Mouse (Mus musculus): Measurements from ENCODE around the gene Klf13.

Klf13 gene

GRCm38 (mm10) chr7:63938914-63939396 lies at the start of gene Klf13:
Gene Klf13, minus strand, starts transcription at chr7:63938915.
- peak; percentile 99 for DNase-seq (ENCODE audit: low read depth, low spot score)

GRCm38 (mm10) chr7:63988391-63988790 lies 49.7 kb upstream of the Klf13 start:
- no peak for DNase-seq (ENCODE audit: low read depth, low spot score)

GRCm38 (mm10) chr7:63986407-63987182 lies 47.9 kb upstream of the Klf13 start:
- DNase-seq (ENCODE audit: low read depth, low spot score): no peak

GRCm38 (mm10) chr7:63985696-63986406 lies 47.1 kb upstream of the Klf13 start:
- DNase-seq (ENCODE audit: low read depth, low spot score): no peak

GRCm38 (mm10) chr7:63985266-63985665 lies 46.6 kb upstream of the Klf13 start:
- no peak for DNase-seq (ENCODE audit: low read depth, low spot score)

GRCm38 (mm10) chr7:63984329-63984728 lies 45.6 kb upstream of the Klf13 start:
- no peak for DNase-seq (ENCODE audit: low read depth, low spot score)

GRCm38 (mm10) chr7:63977631-63978030 lies 38.9 kb upstream of the Klf13 start:
- peak; percentile 50 for DNase-seq (ENCODE audit: low read depth, low spot score)

- no peak for DNase-seq (ENCODE audit: low read depth, low spot score)
These were observed 32.3 kb upstream of the Klf13 start for GRCm38 (mm10) chr7:63970986-63971385.

GRCm38 (mm10) chr7:63969941-63970340 lies 31.2 kb upstream of the Klf13 start:
- no peak for DNase-seq (ENCODE audit: low read depth, low spot score)

- no peak for DNase-seq (ENCODE audit: low read depth, low spot score)
These were observed 27.1 kb upstream of the Klf13 start for GRCm38 (mm10) chr7:63965635-63966418.

- DNase-seq (ENCODE audit: low read depth, low spot score): no peak
These were observed 26.4 kb upstream of the Klf13 start for GRCm38 (mm10) chr7:63965135-63965534.

- DNase-seq (ENCODE audit: low read depth, low spot score): no peak
These were observed 25.4 kb upstream of the Klf13 start for GRCm38 (mm10) chr7:63964121-63964520.

- no peak for DNase-seq (ENCODE audit: low read depth, low spot score)
These were observed 24.9 kb upstream of the Klf13 start for GRCm38 (mm10) chr7:63963632-63964031.

- DNase-seq (ENCODE audit: low read depth, low spot score): peak; percentile 76
These were observed 19.3 kb upstream of the Klf13 start for GRCm38 (mm10) chr7:63957872-63958640.

- peak; percentile 100 for DNase-seq (ENCODE audit: low read depth, low spot score)
These were observed 18.4 kb upstream of the Klf13 start for GRCm38 (mm10) chr7:63956981-63957713.

- DNase-seq (ENCODE audit: low read depth, low spot score): no peak
These were observed 17.6 kb upstream of the Klf13 start for GRCm38 (mm10) chr7:63956138-63956823.

- DNase-seq (ENCODE audit: low read depth, low spot score): no peak
These were observed 16.7 kb upstream of the Klf13 start for GRCm38 (mm10) chr7:63955440-63955839.

GRCm38 (mm10) chr7:63952077-63952898 lies 13.6 kb upstream of the Klf13 start:
- DNase-seq (ENCODE audit: low read depth, low spot score): no peak

Measured in R1 (cell line).